Mouse (Mus musculus) embryonic fibroblast, embryonic 13.5 days (primary cell): ENCODE measurements around the gene Arhgap6.

Experiments used
- CTCF ChIP-seq: IDR thresholded peaks from 2 replicates; pipeline ENCODE4 v1.5.1; 2011; ENCODE audit warnings: mild to moderate bottlenecking, control low read depth, low read length, moderate library complexity, borderline replicate concordance; ENCODE audit not compliant: insufficient read depth
- POLR2A ChIP-seq: IDR thresholded peaks from 2 replicates; pipeline ENCODE4 v1.6.1; 2011; ENCODE audit warnings: low read depth, mild to moderate bottlenecking, control low read depth, low read length, moderate library complexity

GRCm38 (mm10) chrX:168818858-168819257 lies 24.0 kb downstream of the Arhgap6 start:
- TF ChIP-seq POLR2A (no peak), CTCF (no peak)
